Mouse (Mus musculus): Measurements from ENCODE around the gene Ndufb3.
"Not testable (repeated sequence)": the region's sequence is repeated elsewhere in the genome, so short reads cannot be mapped to it uniquely, and the experiment has no call there.

The Ndufb3 gene

DNA sequence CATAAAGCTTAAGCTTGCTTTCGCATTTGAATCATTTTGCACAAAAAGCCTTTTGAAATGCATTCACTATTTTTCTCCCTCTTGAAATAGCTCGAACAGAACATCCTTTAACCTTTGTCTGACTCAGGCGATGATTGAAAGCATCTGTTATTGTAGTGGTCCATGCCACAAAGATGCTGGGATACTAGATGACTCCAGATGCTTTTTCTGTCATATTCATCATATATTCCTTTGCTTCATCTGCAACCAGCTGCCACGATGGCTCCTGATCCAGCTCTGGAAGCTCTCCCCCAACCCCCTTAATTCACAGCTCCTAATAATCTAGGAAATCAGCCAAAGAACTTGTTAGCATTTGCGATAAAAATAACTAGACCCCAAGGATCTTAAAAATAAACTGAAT is 30.9 kb downstream of the Ndufb3 start:
- DNase-seq (ENCODE audit: low spot score): no peak

DNA sequence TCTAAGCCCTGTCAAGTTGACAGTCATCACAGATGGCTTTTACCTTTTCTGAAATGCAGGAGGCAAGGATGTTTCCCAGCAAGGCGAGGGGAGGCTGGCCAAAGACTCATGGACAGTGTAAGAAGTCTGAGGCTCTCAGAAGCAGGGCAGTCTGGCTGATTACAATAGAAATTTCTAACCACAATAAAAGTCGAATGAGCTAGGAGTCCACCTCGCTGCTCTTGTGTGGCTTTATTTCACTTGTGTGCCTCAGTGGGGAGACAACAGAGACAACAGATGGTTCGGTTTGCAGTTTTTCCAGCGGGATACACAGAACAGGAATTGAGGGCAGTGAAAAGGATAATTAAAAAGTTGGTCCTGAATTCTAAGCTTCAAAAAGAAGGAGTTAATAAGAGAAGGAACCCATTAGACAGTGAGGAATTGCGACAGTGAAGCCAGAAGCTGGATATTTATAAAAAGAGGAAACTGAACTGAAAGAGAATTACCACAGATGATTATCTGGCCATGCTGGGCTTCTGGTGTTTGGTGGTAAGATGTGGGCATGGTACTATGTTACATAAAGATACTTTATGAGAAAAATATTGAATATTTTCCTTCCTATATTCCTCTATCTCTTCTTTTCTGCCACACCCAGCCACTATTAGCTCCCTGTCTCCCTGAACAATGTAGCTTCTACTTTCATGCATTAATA is 31.9 kb downstream of the Ndufb3 start:
- DNase-seq (ENCODE audit: low spot score): no peak

DNA sequence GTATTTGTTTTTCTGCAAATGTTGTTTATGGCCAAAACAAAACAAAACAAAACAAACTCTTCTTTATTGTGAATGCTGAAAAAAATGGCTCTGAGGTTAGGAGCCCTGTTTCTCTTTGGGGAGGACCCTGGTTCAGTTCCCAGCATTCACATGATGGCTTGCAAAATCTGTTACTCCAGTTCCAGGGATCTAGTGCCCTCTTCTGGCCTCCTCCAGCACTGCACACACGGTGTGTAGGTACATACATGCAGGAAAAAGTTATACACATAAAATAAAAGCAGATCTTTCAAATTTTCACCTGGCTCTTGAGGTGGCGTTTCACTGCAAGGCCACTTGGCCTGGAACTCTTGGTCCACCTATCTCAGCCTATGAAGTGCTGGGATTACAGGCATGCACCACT is 32.6 kb downstream of the Ndufb3 start:
- DNase-seq (ENCODE audit: low spot score): no peak

DNA sequence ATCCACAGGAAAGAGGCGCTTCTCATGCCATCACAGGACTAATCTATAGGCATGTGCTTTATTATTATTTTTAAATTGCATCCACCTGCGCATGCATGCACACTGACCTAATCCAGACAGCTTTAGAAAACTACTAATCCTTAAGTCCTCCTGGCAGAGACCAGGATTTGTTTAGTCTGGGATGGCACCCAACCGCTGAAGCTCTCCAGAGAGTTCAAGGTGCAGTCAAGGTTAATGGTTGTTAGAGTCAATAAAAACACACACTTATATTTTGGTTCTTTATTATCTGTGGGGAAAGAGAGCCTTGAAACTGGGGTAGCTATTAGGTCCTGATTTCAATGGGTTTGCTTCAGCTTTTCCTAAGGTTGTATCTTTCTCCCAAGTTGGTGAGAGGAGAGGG is 35.1 kb downstream of the Ndufb3 start:
- DNase-seq (ENCODE audit: low spot score): no peak

DNA sequence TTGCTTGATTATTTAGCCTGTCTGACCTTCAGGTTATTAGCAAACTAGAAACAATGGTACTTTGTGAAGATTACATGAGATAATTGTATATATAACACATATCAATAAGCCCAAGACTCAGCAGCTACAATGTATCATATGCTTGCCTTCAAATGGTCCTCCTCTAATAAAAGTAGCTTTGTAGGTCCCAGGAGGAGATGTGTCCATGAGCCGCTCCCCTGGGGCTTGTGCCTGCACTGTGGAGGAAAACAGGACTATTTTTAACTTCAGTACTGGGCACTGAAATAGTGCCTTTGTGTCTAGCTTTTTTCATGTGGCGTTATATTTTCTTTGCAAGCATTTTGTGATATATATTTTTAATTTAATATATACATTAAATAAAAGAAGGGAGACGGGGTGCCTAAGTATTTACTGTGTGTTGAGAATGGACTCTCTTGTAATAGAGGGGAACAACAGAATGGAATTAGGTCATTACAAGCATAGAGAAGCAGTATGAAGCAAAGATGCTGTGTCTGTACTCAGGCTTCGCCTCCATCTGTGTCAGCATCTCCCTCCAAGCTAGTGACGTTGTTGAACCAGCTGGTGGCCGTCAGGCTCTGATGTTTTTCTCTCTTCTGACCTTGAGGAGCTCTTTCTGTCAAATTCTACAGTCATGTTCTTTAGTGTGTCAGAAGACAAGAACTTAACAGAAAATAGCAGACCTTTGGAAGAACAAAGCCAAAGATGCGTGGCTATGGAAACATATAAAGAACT is 36.0 kb downstream of the Ndufb3 start:
- DNase-seq (ENCODE audit: low spot score): no peak

DNA sequence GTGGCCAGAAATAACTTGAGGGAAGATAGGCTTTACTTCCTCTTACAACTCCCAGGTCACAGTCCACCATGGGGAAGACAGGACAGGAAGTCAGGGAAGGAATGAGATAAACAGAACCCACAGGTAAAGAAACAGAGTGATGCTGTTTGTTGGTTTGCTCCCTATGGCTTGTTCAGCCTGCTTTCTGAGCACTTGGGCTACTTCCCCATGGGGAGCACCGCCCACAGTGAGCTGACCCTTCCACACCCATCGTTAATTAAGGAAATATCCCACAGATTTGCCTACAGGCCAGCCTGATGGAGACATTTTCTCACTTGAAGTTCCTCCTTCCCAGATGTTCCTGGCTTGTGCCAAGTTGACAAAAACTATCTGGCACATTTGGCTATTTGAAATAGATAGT is 42.7 kb downstream of the Ndufb3 start:
- not testable (repeated sequence) for DNase-seq (ENCODE audit: low spot score)
